Mouse (Mus musculus): Measurements from ENCODE around the gene Pla2g4b.

Gene Pla2g4b

DNA sequence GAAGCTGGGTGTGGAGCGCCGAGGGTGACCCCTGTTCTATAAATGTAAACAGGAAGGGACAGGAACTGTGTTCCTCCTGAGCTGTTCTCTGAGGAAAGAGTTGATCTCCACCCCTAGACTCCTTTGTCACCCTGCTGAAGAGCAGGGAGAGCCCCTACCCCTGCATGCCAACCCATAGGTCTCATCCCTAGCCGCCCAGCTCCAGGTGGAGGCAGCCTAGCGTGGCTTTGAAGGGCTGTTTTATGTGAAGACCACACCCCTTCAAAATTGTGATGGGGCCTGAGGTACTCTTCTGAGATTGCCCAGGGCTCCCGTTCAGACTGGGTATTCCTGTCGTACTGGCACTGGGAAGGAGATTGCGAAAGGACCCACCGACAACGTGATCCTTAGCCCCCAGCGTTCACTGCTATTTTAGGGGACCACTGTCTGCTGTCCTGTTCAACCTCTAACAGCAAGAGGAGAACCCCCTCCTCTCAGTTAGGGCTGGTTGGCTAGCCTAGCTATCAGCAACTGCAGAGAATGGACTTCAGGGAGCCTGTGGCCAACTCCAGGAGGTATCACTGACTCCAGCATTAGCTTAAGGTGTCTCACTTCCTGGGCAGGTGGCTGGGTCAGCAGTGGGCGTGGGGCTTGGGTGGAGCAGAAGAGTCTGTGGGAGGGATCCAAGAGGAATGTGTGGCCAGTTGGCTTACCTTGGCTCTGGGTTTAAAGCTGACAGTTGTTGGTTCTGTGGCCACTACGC lies at the start of gene Pla2g4b:
Gene Pla2g4b (plus strand): TSS at position 692 of the 742 bp plus-strand sequence.
- no peak for ATAC-seq (ENCODE audit: insufficient number of reproducible peaks, low FRiP score, low TSS enrichment)

DNA sequence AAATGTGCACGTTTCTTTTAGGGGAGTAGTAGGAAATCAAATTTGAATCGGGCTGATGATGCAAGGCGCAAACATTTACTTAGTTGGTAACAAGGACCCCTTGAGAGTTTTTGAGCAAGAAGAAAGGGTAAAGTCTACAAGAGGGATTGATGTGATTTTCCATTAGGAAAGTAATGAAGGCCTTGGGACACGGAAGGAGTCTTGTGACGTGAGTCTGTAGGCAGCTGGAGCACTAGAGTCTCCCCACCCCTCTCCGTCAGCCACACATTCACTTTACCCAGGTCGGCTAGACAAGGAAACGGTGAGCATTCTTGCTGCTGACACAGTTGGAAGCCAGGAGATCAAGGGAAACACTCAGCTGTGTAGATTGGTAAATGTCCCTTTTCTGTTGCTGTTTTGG lies 47.3 kb upstream of the Pla2g4b start:
- no peak for ATAC-seq (ENCODE audit: insufficient number of reproducible peaks, low FRiP score, low TSS enrichment)

- ATAC-seq (ENCODE audit: insufficient number of reproducible peaks, low FRiP score, low TSS enrichment), result no peak
Observed at GRCm38 (mm10) chr2:119986369-119986768, 46.8 kb upstream of the Pla2g4b start.

DNA sequence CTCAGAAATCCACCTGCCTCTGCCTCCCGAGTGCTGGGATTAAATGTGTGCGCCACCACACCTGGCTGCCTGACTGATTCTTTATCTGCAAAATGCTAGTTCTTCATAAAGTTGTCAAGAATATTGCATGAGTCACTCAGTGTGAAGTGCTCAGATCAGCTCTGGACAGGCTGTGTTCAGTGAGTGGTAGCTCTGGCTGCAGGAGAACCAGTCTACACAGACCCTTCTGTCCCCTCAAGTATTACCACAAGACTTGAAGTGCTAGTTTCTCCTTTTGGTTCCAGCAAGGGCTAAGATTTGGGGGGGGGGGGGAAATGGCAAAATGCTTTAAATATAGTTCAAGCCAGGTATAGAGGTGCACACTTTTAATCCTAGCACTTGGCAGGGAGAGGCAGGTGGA lies 45.8 kb upstream of the Pla2g4b start:
- ATAC-seq (ENCODE audit: insufficient number of reproducible peaks, low FRiP score, low TSS enrichment), result no peak

GRCm38 (mm10) chr2:119988952-119989351 lies 44.3 kb upstream of the Pla2g4b start:
- ATAC-seq (ENCODE audit: insufficient number of reproducible peaks, low FRiP score, low TSS enrichment), result no peak

DNA sequence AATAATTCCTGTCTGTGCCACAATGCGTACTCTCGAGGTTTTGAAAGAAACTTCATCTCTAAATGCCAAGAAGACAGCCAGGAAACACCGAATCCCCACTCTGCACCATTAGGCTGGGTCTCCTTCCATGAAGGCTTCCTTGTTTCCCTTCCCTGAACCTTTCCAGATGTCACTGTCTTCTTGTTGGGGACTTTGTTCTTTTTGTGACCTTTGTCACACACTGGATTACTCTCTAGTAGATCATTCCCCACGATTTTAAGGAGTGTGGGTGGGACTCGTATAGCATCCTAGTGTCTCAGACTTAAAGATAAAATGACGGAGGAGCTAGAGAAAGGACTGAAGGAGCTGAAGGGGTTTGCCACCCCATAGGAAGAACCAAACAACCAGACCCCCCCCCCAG lies 42.3 kb upstream of the Pla2g4b start:
- no peak for ATAC-seq (ENCODE audit: insufficient number of reproducible peaks, low FRiP score, low TSS enrichment)

- no peak for ATAC-seq (ENCODE audit: insufficient number of reproducible peaks, low FRiP score, low TSS enrichment)
Observed at GRCm38 (mm10) chr2:119992349-119992748, 40.9 kb upstream of the Pla2g4b start.

DNA sequence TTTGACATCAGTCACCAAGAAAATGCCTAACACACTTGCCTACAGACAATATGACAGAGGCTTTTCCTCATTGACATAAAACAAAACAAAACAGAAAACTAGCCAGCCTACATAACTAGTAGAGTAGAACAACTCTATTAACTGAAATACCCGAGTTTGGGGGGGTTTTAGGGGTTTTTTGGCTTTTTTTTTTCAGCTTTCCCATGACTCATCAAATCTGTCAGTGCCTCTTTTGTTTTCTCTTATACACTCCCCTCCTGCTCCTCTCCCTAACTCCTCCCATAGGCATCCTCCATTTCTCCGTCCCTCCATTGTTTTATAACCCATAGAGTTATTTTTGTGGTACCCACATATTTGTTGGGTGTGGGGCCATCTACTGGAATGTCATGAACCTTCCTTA lies 39.7 kb upstream of the Pla2g4b start:
- ATAC-seq (ENCODE audit: insufficient number of reproducible peaks, low FRiP score, low TSS enrichment), result no peak

GRCm38 (mm10) chr2:119994839-119995238 lies 38.4 kb upstream of the Pla2g4b start:
- ATAC-seq (ENCODE audit: insufficient number of reproducible peaks, low FRiP score, low TSS enrichment), result no peak

GRCm38 (mm10) chr2:119995391-119996281 lies 37.6 kb upstream of the Pla2g4b start:
- no peak for ATAC-seq (ENCODE audit: insufficient number of reproducible peaks, low FRiP score, low TSS enrichment)

DNA sequence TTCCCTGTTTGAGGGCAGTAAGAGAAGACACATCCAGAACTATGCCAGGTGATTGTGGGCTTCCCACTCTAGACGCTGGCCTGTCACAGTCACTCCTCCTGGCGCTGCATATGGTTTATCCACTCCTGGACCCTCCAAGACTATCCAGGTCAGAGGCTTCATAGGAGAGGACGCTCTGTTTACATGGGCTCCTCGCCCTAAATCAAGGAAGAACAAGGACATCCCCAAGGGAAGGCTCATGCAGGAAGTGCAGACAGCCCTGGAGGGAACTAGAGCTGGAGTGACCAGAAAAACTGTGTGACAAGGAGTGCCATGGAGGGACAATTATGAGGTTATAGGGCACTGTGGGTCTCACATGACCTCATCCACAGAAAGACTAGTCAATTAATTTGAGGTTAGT lies 35.9 kb upstream of the Pla2g4b start:
- ATAC-seq (ENCODE audit: insufficient number of reproducible peaks, low FRiP score, low TSS enrichment), result no peak

DNA sequence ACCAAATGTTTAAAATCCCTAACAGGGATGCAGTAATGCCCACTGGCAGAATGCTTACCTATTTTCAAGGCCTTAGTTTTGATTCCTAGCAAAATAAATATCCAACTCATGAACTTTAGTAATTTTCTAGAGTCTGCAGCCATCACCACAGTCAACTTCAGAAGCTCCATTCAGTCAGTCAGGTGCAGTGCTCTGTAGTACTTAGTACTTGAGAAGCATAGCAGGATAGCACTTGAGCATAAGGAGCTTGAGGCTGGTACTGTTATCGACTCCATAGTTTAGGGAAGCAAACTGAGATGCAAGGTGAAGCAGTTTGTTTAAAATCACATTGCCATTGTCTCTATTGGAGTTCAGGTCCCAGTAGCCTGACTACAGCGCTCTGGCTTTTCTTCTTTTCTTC lies 33.5 kb upstream of the Pla2g4b start:
- no peak for ATAC-seq (ENCODE audit: insufficient number of reproducible peaks, low FRiP score, low TSS enrichment)

- no peak for ATAC-seq (ENCODE audit: insufficient number of reproducible peaks, low FRiP score, low TSS enrichment)
Observed at GRCm38 (mm10) chr2:120000882-120001584, 32.2 kb upstream of the Pla2g4b start.

DNA sequence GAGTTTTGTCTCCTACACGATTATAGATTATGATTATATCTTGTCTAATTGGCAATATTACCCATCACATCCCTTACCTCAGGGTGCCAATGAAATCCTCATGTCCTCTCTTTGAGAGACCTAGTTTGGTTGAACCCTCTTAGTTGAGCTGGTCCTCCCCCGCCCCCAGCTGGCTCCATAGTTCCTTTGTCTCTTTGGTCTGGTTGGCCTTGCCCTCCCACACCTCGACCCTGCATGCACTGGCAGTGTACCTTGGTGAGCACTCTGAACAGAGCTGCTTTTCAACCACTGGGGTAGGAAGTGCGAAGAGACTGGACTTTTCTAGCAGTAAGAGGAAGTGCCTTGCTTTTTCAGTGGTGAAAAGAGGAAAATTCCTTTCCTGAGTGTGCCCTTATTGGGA lies 31.3 kb upstream of the Pla2g4b start:
- ATAC-seq (ENCODE audit: insufficient number of reproducible peaks, low FRiP score, low TSS enrichment), result no peak

DNA sequence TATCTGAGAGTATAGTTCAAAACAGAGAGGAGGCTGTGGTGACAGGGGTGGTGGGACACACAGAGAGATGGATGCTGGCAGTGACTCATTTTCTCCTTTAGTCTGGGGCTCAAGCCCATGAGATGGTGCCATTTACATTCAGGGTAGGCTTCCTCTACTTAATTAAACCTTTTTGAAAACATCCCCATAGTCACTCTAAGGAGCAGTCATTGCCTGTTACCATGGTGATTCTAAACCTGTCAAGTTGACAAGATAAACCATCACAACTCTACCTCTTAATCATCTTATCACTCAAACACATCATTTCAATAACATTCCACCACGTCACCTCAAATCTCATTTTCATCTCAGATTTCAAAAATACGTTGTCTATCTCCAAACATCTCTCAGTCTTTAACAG lies 29.2 kb upstream of the Pla2g4b start:
- no peak for ATAC-seq (ENCODE audit: insufficient number of reproducible peaks, low FRiP score, low TSS enrichment)

GRCm38 (mm10) chr2:120006696-120007095 lies 26.5 kb upstream of the Pla2g4b start:
- ATAC-seq (ENCODE audit: insufficient number of reproducible peaks, low FRiP score, low TSS enrichment), result no peak

DNA sequence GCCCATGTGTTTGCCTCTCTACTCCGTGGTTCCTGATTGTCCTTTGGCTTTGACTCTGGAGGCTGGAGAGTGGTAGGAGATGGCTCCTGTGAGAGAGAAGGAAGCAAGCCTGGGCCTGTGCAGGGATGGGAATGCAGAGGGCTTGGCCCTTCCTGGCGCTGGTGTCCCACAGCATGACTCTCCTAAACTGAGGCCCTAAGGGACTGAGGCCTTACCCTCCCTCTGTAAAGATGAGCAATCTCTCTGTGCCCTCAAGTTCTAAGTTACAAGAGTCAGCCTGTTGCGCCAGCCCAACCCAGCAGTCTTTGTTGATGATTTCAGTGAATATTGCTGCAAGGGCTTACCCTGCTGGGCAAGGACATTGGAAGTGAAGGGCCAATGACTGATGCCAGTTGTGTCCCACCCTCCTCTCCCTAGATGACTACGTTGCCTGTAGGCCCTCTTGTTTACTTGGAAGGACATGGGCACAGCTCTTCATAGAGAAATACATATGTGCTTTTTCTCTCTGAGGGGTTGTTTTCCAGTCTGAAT lies 25.5 kb upstream of the Pla2g4b start:
- no peak for ATAC-seq (ENCODE audit: insufficient number of reproducible peaks, low FRiP score, low TSS enrichment)

DNA sequence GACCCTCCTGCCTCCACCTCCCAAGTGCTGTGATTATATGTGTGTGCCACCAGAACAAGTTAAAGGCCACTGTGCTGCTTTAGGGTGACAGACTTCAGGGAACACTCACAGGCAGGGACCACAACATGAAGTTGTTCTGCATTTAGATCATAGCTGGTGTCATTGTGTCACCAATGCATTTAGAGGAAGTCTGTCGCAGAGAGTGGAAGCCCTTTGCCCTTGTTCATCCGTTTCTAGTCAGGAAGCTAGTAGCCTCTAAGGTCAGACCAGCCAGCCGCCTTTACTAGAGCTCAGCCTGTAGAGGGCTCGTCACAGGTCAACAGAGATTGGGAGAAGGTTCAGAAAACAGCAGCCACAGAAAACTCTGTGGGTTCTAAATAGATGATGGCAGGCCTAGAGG lies 24.5 kb upstream of the Pla2g4b start:
- no peak for ATAC-seq (ENCODE audit: insufficient number of reproducible peaks, low FRiP score, low TSS enrichment)

- ATAC-seq (ENCODE audit: insufficient number of reproducible peaks, low FRiP score, low TSS enrichment), result peak; percentile 49; the same call in 1 of the 2 replicates
Observed at GRCm38 (mm10) chr2:120011462-120012200, 21.6 kb upstream of the Pla2g4b start.

GRCm38 (mm10) chr2:120012924-120013323 lies 20.3 kb upstream of the Pla2g4b start:
- ATAC-seq (ENCODE audit: insufficient number of reproducible peaks, low FRiP score, low TSS enrichment), result no peak
